Mouse (Mus musculus) forebrain, embryonic 15.5 days (tissue): ENCODE data around the gene Znrf3. TPM values are rescaled to one million over a fixed set of nuclear protein-coding genes. Genes with fewer than 3 reads are reported as not detected.

Experiments used
- ATAC-seq: fragments of 200-750 bp; cut with Nextera tagmentation; replicated peaks from 2 replicates; pipeline ENCODE4 v1.8.0; 2017; ENCODE audit warnings: mild to moderate bottlenecking, moderate TSS enrichment, moderate library complexity
- H3K27ac ChIP-seq: fragments of 300-500 bp; sonication (generic); replicated peaks from 2 replicates; pipeline ENCODE4 v1.5.1; 2015; ENCODE audit warnings: mild to moderate bottlenecking, inconsistent platforms
- H3K27me3 ChIP-seq: fragments of 300-500 bp; sonication (generic); 2 replicates; pipeline ENCODE4 v1.6.1; 2015; ENCODE audit warnings: inconsistent platforms
- H3K36me3 ChIP-seq: fragments of 300-500 bp; sonication (generic); 2 replicates; pipeline ENCODE4 v1.6.1; 2015; ENCODE audit warnings: mild to moderate bottlenecking, inconsistent platforms
- H3K4me1 ChIP-seq: fragments of 300-500 bp; sonication (generic); 2 replicates; pipeline ENCODE4 v1.6.1; 2015; ENCODE audit warnings: inconsistent platforms
- H3K4me2 ChIP-seq: fragments of 300-500 bp; sonication (generic); replicated peaks from 2 replicates; pipeline ENCODE4 v1.6.1; 2015; ENCODE audit warnings: mild to moderate bottlenecking, inconsistent platforms
- H3K4me3 ChIP-seq: fragments of 300-500 bp; sonication (generic); 2 replicates; pipeline ENCODE4 v1.5.1; 2015; ENCODE audit warnings: mild to moderate bottlenecking, inconsistent platforms
- H3K9ac ChIP-seq: fragments of 300-500 bp; sonication (generic); replicated peaks from 2 replicates; pipeline ENCODE4 v1.6.1; 2015; ENCODE audit warnings: mild to moderate bottlenecking, inconsistent platforms
- H3K9me3 ChIP-seq: fragments of 300-500 bp; sonication (generic); 2 replicates; pipeline ENCODE4 v1.6.1; 2016; ENCODE audit warnings: inconsistent platforms
- WGBS: fragments of 180-500 bp; shearing (Covaris S2); methylation state at CpG from one replicate; pipeline ENCODE4 v1.1.7; 2015; ENCODE audit warnings: mixed read lengths; 5-methylcytosine and 5-hydroxymethylcytosine counted together
- polyA plus RNA-seq: library from polyadenylated mRNA; unstranded; fragments of >200 nt; fragmentation: Nextera tagmentation; extraction: Ambion mirVana; gene quantifications from 2 replicates; pipeline ENCODE4 v1.2.1, GENCODE M21; 2015

Znrf3 gene
- polyA plus RNA-seq, 1 experiment from 2014 or later: 7.4 TPM

- Histone ChIP-seq H3K36me3 (no peaks in the 10 kb centered on the region), H3K9ac (no peak overlapping the region), H3K4me1 (peaks cover 39% of the 10 kb centered on the region), H3K9me3 (no peaks in the 10 kb centered on the region), H3K4me3 (no peak overlapping the region), H3K4me2 (no peak overlapping the region), H3K27me3 (no peaks in the 10 kb centered on the region), H3K27ac (0 out of 2 replicates have a peak overlapping the region, but pooled peaks have one; percentile 4)
- ATAC-seq: no peak
- WGBS: 16% methylated on average over 2 of the region's 2 CpGs
These were observed 29.6 kb downstream of the Znrf3 start for GRCm38 (mm10) chr11:5414856-5415616.

DNA sequence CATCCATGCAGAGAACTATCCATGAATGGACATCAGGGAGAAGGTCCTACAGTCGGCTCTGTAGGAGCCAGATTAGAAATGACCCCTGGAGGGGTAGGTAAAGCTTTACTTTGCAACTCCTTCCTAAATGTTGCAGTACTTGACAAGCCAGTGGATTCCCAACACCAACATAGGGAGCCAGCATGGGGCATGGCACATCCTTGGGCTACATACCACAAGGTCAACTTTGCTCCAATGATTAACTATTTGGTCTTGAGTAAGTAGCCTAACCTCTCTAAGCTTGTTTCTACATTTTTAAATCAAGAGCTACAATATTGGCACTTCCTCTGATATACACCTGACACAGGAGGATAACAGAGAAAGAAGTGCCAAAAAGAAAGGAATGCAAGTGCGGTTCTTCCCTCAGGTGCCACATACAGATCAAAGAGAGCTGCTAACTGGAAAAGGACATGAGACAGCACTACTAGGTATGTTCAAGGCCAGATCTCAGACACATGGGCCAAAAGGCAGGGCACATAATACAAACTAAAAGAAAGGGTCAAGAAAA, 31.9 kb downstream of the Znrf3 start:
- no peak for ATAC-seq
- Histone ChIP-seq H3K4me1 (peaks cover 39% of the 10 kb centered on the region), H3K27ac (no peak overlapping the region), H3K4me3 (no peak overlapping the region), H3K4me2 (no peak overlapping the region), H3K9me3 (no peaks in the 10 kb centered on the region), H3K27me3 (no peaks in the 10 kb centered on the region), H3K36me3 (no peaks in the 10 kb centered on the region), H3K9ac (no peak overlapping the region)
- WGBS: 76% methylated on average over 2 of the region's 2 CpGs

- peak; percentile 60; the same call in 1 of the 2 replicates for ATAC-seq
- Histone ChIP-seq H3K9ac (no peak overlapping the region), H3K9me3 (no peaks in the 10 kb centered on the region), H3K36me3 (no peaks in the 10 kb centered on the region), H3K4me1 (peaks cover 36% of the 10 kb centered on the region), H3K27me3 (no peaks in the 10 kb centered on the region), H3K27ac (no peak overlapping the region), H3K4me2 (no peak overlapping the region), H3K4me3 (no peak overlapping the region)
- WGBS: 23% methylated on average over 9 of the region's 9 CpGs
These were observed 33.1 kb downstream of the Znrf3 start for GRCm38 (mm10) chr11:5411577-5411976.

GRCm38 (mm10) chr11:5404180-5404579, 40.5 kb downstream of the Znrf3 start:
- ATAC-seq: no peak
- Histone ChIP-seq H3K9me3 (no peaks in the 10 kb centered on the region), H3K27ac (no peak overlapping the region), H3K36me3 (no peaks in the 10 kb centered on the region), H3K4me3 (no peak overlapping the region), H3K9ac (no peak overlapping the region), H3K27me3 (no peaks in the 10 kb centered on the region), H3K4me2 (no peak overlapping the region), H3K4me1 (peaks cover 11% of the 10 kb centered on the region)
- WGBS: 80% methylated on average over 2 of the region's 2 CpGs

GRCm38 (mm10) chr11:5402127-5402733, 42.4 kb downstream of the Znrf3 start:
- Histone ChIP-seq H3K4me1 (peaks cover 11% of the 10 kb centered on the region), H3K9ac (no peak overlapping the region), H3K4me3 (no peak overlapping the region), H3K27ac (no peak overlapping the region), H3K27me3 (no peaks in the 10 kb centered on the region), H3K9me3 (no peaks in the 10 kb centered on the region), H3K36me3 (no peaks in the 10 kb centered on the region), H3K4me2 (no peak overlapping the region)
- 83% methylated on average over 4 of the region's 4 CpGs for WGBS
- no peak for ATAC-seq

DNA sequence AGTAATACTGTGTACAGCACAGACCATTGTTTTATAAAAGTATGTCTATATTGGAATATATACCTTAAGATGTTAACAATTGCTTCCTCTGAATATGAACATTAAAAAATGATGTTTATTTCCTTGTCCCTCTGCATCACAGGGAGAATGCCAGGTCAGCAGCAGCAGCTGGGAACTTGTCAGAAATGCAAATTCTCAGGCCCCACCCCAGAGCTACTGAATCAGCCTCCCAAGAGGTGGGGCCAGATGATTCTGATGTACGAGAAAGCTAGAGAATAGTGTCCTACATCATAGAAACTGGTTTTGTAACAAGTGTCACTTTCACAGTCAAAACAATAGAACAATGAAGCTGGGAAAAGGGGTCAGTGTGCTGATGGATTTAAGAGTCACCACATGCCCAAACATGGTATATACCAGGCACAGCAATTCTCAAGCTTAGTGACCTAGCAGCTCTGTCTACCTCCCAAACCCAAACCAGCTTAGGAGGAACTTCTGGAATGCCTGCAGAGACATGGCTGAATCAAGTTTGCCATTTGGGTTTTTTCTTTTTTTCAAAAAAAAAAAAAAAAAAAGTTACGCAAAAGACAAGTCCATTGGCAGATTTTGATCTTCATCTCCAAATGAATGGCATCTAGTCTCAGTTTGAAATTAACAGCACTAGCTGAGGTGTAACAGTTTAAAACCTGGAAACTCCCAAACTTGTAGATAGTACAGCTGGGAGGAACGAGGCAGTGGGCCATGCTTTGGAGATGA, 46.2 kb downstream of the Znrf3 start:
- Histone ChIP-seq H3K9ac (no peak overlapping the region), H3K4me1 (0 out of 2 replicates have a peak, but pooled peaks cover 4% of the 10 kb centered on the region), H3K4me2 (no peak overlapping the region), H3K4me3 (no peak overlapping the region), H3K27ac (no peak overlapping the region), H3K27me3 (no peaks in the 10 kb centered on the region), H3K36me3 (no peaks in the 10 kb centered on the region), H3K9me3 (no peaks in the 10 kb centered on the region)
- ATAC-seq: no peak
- WGBS: 53% methylated on average over 3 of the region's 3 CpGs

GRCm38 (mm10) chr11:5390969-5391831, 53.4 kb downstream of the Znrf3 start:
- 0 out of 2 replicates have a peak, but pooled peaks have one; percentile 35 for ATAC-seq
- H3K9me3 ChIP-seq: no peaks in the 10 kb centered on the region
- H3K27me3 ChIP-seq: no peaks in the 10 kb centered on the region
- H3K27ac ChIP-seq: 0 out of 2 replicates have a peak overlapping the region, but pooled peaks have one; percentile 27
- H3K4me3 ChIP-seq: no peak overlapping the region
- no peak overlapping the region for H3K4me2 ChIP-seq
- H3K4me1 ChIP-seq: peaks cover 21% of the 10 kb centered on the region
- 2% methylated on average over 4 of the region's 4 CpGs for WGBS
- H3K36me3 ChIP-seq: no peaks in the 10 kb centered on the region
- no peak overlapping the region for H3K9ac ChIP-seq

DNA sequence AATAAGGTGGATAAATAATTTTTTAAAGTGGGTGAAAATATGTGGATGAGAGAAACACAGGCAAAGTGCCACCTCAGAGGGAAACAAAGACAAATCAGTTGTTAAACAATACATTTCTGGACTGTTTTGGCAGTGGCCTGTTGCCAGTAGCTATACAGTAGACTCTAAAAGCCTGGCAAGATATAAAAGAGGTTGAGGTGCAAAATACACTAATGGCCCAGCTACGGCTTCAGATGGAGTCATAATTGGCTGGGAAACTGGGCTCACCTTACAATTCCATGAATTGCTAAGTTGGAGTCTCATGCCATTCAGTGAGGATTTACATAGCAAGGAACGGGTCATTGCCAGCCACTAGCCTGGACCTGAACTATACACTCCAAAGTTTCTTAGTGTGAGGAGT, 62.0 kb downstream of the Znrf3 start:
- Histone ChIP-seq H3K4me3 (no peak overlapping the region), H3K9ac (no peak overlapping the region), H3K9me3 (no peaks in the 10 kb centered on the region), H3K27me3 (no peaks in the 10 kb centered on the region), H3K27ac (no peak overlapping the region), H3K4me2 (no peak overlapping the region), H3K4me1 (peaks cover 2% of the 10 kb centered on the region; the same call in 1 of the 2 replicates), H3K36me3 (no peaks in the 10 kb centered on the region)
- no peak for ATAC-seq
- 11% methylated on average over 2 of the region's 2 CpGs for WGBS

DNA sequence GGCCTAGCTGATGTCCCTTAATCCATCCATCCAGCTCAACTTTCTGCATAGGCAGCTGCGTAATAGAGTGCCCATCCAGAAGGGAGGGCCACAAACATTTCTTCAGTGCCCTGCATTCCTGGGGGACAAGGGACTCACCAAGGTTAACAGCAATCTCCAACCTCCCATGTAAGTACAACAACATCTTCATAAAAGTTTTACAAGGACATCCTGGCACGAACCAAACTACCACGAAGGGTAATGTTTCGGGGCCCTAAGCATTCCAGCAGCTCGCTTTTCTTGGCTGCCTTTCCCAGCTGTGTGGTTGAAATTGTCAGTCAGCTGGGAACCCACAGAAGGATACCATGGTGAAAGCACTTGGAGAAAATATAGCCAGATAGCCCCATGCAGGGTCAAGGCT, 63.4 kb downstream of the Znrf3 start:
- no peak overlapping the region for H3K4me3 ChIP-seq
- WGBS: 84% methylated on average over 5 of the region's 5 CpGs

DNA sequence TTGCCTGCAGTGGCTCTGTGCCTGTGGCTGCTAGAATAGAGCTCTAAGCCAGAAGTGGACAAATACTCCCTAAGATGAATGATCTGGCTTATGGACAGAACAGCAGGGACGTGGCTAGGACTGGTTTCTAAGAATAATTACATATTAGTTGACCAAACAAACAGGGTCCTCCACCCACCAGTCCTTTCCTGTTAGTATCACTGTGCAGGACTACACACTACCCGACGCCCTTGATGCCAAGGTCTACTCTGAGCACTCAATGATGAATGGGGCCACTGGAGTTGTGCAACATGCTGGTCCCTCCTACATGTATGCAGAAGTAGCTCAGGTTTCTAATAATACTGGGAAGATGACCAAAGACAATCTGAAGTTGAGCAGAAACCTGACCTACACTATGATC, 64.4 kb downstream of the Znrf3 start:
- H3K4me3 ChIP-seq: no peak overlapping the region
- no peak for ATAC-seq
- no peaks in the 10 kb centered on the region for H3K27me3 ChIP-seq
- H3K27ac ChIP-seq: no peak overlapping the region
- H3K4me2 ChIP-seq: no peak overlapping the region
- H3K36me3 ChIP-seq: no peaks in the 10 kb centered on the region
- no peaks in the 10 kb centered on the region for H3K9me3 ChIP-seq
- no peak overlapping the region for H3K9ac ChIP-seq
- H3K4me1 ChIP-seq: peaks cover 2% of the 10 kb centered on the region; the same call in 1 of the 2 replicates
- 81% methylated on average over 3 of the region's 3 CpGs for WGBS

More for the DNA sequence above, 63.4 kb downstream of the Znrf3 start:
- ATAC-seq: no peak
- no peak overlapping the region for H3K4me2 ChIP-seq
- H3K27me3 ChIP-seq: no peaks in the 10 kb centered on the region
- no peak overlapping the region for H3K27ac ChIP-seq
- H3K9me3 ChIP-seq: no peaks in the 10 kb centered on the region
- no peaks in the 10 kb centered on the region for H3K36me3 ChIP-seq
- H3K9ac ChIP-seq: no peak overlapping the region
- H3K4me1 ChIP-seq: peaks cover 2% of the 10 kb centered on the region; the same call in 1 of the 2 replicates

GRCm38 (mm10) chr11:5369176-5369575, 75.5 kb downstream of the Znrf3 start:
- Histone ChIP-seq H3K4me2 (no peak overlapping the region), H3K9me3 (no peaks in the 10 kb centered on the region), H3K4me1 (no peaks in the 10 kb centered on the region), H3K27ac (no peak overlapping the region), H3K4me3 (no peak overlapping the region), H3K9ac (no peak overlapping the region), H3K27me3 (no peaks in the 10 kb centered on the region), H3K36me3 (no peaks in the 10 kb centered on the region)
- no peak for ATAC-seq
- 76% methylated on average over 10 of the region's 10 CpGs for whole genome bisulfite sequencing
